24 mouse cellular contexts compared by ENCODE assay signal in genomic region chr4:97050735-97051134, GRCm38 (mm10).
DNase-seq lines count a peak whose midpoint lies in the region; ATAC-seq and TF ChIP-seq lines count a peak whose summit lies in the region.
"Had no signal": no experiment of that assay in that cellular context is flagged by ENCODE, and none has a peak within 500 bp of the region (broad histone marks: within the 10 kb centered on the region; RNA-seq: fewer than 3 reads in every experiment).

No protein-coding gene starts in this region.

- H3K4me1 ChIP-seq in kidney, embryonic 16.5 days (ENCODE audit: insufficient read depth, low read length), result peaks cover 13% of the 10 kb centered on the region
- H3K4me1 ChIP-seq in kidney, adult 2 months (ENCODE audit: control insufficient read depth, insufficient read depth, low read length), result no peaks in the 10 kb centered on the region
- peaks cover 11% of the 10 kb centered on the region for H3K4me1 ChIP-seq in limb, embryonic 11.5 days (ENCODE audit: control insufficient read depth, insufficient read depth, low read length)
- no peaks in the 10 kb centered on the region for H3K4me1 ChIP-seq in forebrain, embryonic 11.5 days (replicated peaks; ENCODE audit: control insufficient read depth, insufficient read depth, low read length)
- H3K4me1 ChIP-seq: forebrain, embryonic 10.5 days; heart, embryonic 12.5 days; heart, embryonic 15.5 days; hindbrain, embryonic 10.5 days had no signal

- 27% methylated on average over 6 of the region's 6 CpGs for WGBS in kidney, embryonic 16.5 days
- WGBS in kidney, adult 2 months, result 37% methylated on average over 6 of the region's 6 CpGs
- WGBS in limb, embryonic 11.5 days, result 27% methylated on average over 6 of the region's 6 CpGs
- 81% methylated on average over 6 of the region's 6 CpGs for WGBS in forebrain, embryonic 11.5 days

- H3K9ac ChIP-seq in kidney, embryonic 16.5 days (replicated peaks; ENCODE audit: low read length), result no peak overlapping the region
- no peak overlapping the region for H3K9ac ChIP-seq in limb, embryonic 11.5 days (ENCODE audit: low read length)
- no peak overlapping the region for H3K9ac ChIP-seq in forebrain, embryonic 11.5 days (ENCODE audit: low read length)
- H3K9ac ChIP-seq: forebrain, postnatal 0 days; heart, embryonic 12.5 days; heart, embryonic 15.5 days; hindbrain, embryonic 13.5 days had no signal

- H3K9me3 ChIP-seq in kidney, embryonic 16.5 days (ENCODE audit: low read length), result no peaks in the 10 kb centered on the region
- H3K9me3 ChIP-seq in limb, embryonic 11.5 days (ENCODE audit: control insufficient read depth, low read length), result no peaks in the 10 kb centered on the region
- H3K9me3 ChIP-seq in forebrain, embryonic 11.5 days (ENCODE audit: control insufficient read depth, low read length), result no peaks in the 10 kb centered on the region
- H3K9me3 ChIP-seq: forebrain, embryonic 10.5 days; heart, embryonic 12.5 days; heart, embryonic 15.5 days; hindbrain, embryonic 10.5 days; hindbrain, embryonic 13.5 days had no signal

- no peak overlapping the region for H3K4me2 ChIP-seq in kidney, embryonic 16.5 days (replicated peaks; ENCODE audit: low read depth, low read length)
- H3K4me2 ChIP-seq in limb, embryonic 11.5 days (ENCODE audit: low read depth, severe bottlenecking), result no peak overlapping the region
- H3K4me2 ChIP-seq in forebrain, embryonic 11.5 days (ENCODE audit: low read depth, low read length, severe bottlenecking), result no peak overlapping the region
- H3K4me2 ChIP-seq: heart, embryonic 12.5 days; heart, embryonic 15.5 days; hindbrain, embryonic 13.5 days had no signal

- no peak overlapping the region for H3K27ac ChIP-seq in kidney, embryonic 16.5 days (ENCODE audit: low read length)
- H3K27ac ChIP-seq in kidney, adult 2 months (ENCODE audit: insufficient read depth, low read depth, low read length), result no peak overlapping the region
- no peak overlapping the region for H3K27ac ChIP-seq in limb, embryonic 11.5 days (replicated peaks; ENCODE audit: low read depth, low read length)
- no peak overlapping the region for H3K27ac ChIP-seq in forebrain, embryonic 11.5 days (ENCODE audit: low read depth, low read length)
- H3K27ac ChIP-seq: forebrain, embryonic 10.5 days; heart, embryonic 15.5 days; hindbrain, embryonic 10.5 days; hindbrain, embryonic 13.5 days had no signal

- H3K4me3 ChIP-seq in kidney, embryonic 16.5 days (ENCODE audit: low read length), result no peak overlapping the region
- no peak overlapping the region for H3K4me3 ChIP-seq in kidney, adult 2 months (ENCODE audit: insufficient read depth, low read depth, low read length)
- H3K4me3 ChIP-seq in limb, embryonic 11.5 days (ENCODE audit: low read depth, low read length), result no peak overlapping the region
- H3K4me3 ChIP-seq in forebrain, embryonic 11.5 days (ENCODE audit: low read depth, low read length), result no peak overlapping the region
- H3K4me3 ChIP-seq: forebrain, embryonic 10.5 days; heart, embryonic 12.5 days; heart, embryonic 15.5 days; hindbrain, embryonic 10.5 days; hindbrain, embryonic 13.5 days had no signal

- ATAC-seq in kidney, embryonic 16.5 days (ENCODE audit: low FRiP score, low TSS enrichment), result peak; percentile 81
- ATAC-seq in limb, embryonic 11.5 days (ENCODE audit: insufficient number of reproducible peaks, low FRiP score, low TSS enrichment, low read depth), result 0 out of 2 replicates have a peak, but pooled peaks have one; percentile 48
- no peak for ATAC-seq in forebrain, embryonic 11.5 days (replicated peaks; ENCODE audit: low FRiP score)
- ATAC-seq: forebrain, embryonic 14.5 days; forebrain, postnatal 0 days; hindbrain, embryonic 16.5 days had no signal

- TF ChIP-seq POLR2A in kidney, adult 2 months (IDR thresholded peaks at IDR 0.05; ENCODE audit: low read depth, low read length), result no peak

- peak; percentile 3 for DNase-seq in embryo, embryonic 10.5 days (ENCODE audit: low spot score)
- DNase-seq in embryo, embryonic 10 days (ENCODE audit: low spot score), result no peak
- DNase-seq in kidney, adult 2 months, result no peak
- peak; percentile 27 for DNase-seq in limb, embryonic 11.5 days (ENCODE audit: low spot score)
- DNase-seq in forebrain, embryonic 11.5 days (ENCODE audit: low spot score), result no peak
- DNase-seq: adrenal gland, adult 2 months; adrenal gland, postnatal 14 days; cerebellum, adult 11 months; cerebellum, adult 2 months; cerebellum, adult 9-11 months; cerebellum, postnatal 25 days; forebrain, postnatal 0 days; gastrocnemius, postnatal 25 days; heart, adult 18-20 months; heart, postnatal 10 days; heart, postnatal 36 days had no signal

- H3K36me3 ChIP-seq in kidney, embryonic 16.5 days (ENCODE audit: insufficient read depth, low read length), result no peaks in the 10 kb centered on the region
- no peaks in the 10 kb centered on the region for H3K36me3 ChIP-seq in kidney, adult 2 months (ENCODE audit: control insufficient read depth, insufficient read depth, low read length)
- H3K36me3 ChIP-seq in limb, embryonic 11.5 days (ENCODE audit: control insufficient read depth, insufficient read depth, low read length), result no peaks in the 10 kb centered on the region
- H3K36me3 ChIP-seq in forebrain, embryonic 11.5 days (ENCODE audit: control insufficient read depth, insufficient read depth, low read length), result no peaks in the 10 kb centered on the region
- H3K36me3 ChIP-seq: forebrain, embryonic 10.5 days; heart, embryonic 12.5 days; heart, embryonic 15.5 days; hindbrain, embryonic 10.5 days; hindbrain, embryonic 13.5 days had no signal

- no peaks in the 10 kb centered on the region for H3K27me3 ChIP-seq in kidney, embryonic 16.5 days (ENCODE audit: insufficient read depth, low read length)
- no peaks in the 10 kb centered on the region for H3K27me3 ChIP-seq in kidney, adult 2 months (replicated peaks; ENCODE audit: control insufficient read depth, insufficient read depth, low read length)
- no peaks in the 10 kb centered on the region for H3K27me3 ChIP-seq in limb, embryonic 11.5 days (ENCODE audit: control insufficient read depth, insufficient read depth, low read length)
- no peaks in the 10 kb centered on the region for H3K27me3 ChIP-seq in forebrain, embryonic 11.5 days (ENCODE audit: control insufficient read depth, insufficient read depth, low read length)
- H3K27me3 ChIP-seq: heart, embryonic 12.5 days; heart, embryonic 15.5 days; hindbrain, embryonic 13.5 days had no signal

- no peak for TF ChIP-seq CTCF in kidney, adult 2 months (conservative IDR thresholded peaks at IDR 0.05; ENCODE audit: insufficient read depth, insufficient read length, low read depth, low read length)

Comparison
In these comparisons a context has a peak if more than half of its experiments do, and no peak if none do; other contexts are left out.
1. DNase-seq: peak in embryo, embryonic 10.5 days (single experiment) and limb, embryonic 11.5 days (single experiment); none in embryo, embryonic 10 days (single experiment), kidney, adult 2 months (single experiment) and forebrain, embryonic 11.5 days (single experiment).